Mouse (Mus musculus) kidney, adult 2 months (tissue): ENCODE results near the gene Tnfsf4.

Experiments used
- CTCF ChIP-seq: fragments of 200-500 bp; conservative IDR thresholded peaks from 2 replicates; pipeline ENCODE4 v1.5.1; 2011; ENCODE audit warnings: low read depth, mild to moderate bottlenecking, control low read depth, low read length, moderate library complexity, mixed read lengths; ENCODE audit not compliant: insufficient read depth, insufficient read length
- POLR2A ChIP-seq: fragments of 200-500 bp; IDR thresholded peaks from one replicate; pipeline ENCODE4 v1.6.1; 2011; ENCODE audit warnings: low read depth, low read length, control low read depth

GRCm38 (mm10) chr1:161396351-161396750, 1.1 kb downstream of the Tnfsf4 start:
- no peak for TF ChIP-seq POLR2A
- no peak for TF ChIP-seq CTCF
